Mouse (Mus musculus) lung, postnatal 14 days (tissue): ENCODE measurements around the gene Mok.

ENCODE experiments used
- DNase-seq: peaks from one replicate; pipeline ENCODE4 v3.0.0; 2021

Mok gene

DNA sequence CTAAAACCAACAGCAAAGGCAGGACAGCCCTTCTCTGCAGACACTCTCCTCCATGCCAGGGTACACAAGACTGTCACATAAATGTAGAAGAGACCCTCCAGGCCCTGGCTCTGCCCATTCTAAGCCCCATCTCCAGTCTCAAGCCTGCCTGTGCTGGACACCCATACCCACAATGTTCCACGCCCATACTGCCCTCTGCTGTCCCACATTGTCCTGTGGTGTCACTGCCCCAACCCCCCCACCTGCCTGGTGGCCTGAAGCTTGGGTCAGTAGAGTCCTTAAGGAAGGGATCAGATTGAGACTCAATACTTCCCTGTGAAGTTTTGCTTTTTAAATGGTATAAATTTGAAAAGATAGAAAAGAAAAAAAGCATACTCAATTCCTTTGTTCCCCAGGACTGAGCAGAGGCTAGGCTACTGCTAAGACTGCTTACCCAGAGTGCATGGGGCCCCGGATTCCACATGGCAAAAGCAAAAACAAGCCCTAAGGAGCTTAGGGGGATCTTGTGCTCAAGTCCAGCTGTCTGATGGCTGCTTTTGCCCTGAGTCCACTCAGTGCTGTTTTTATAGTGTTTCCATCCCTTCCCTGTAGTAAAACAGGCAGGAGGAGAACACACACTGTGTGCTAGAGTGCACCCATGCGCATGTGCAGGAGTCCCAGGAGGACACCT is 34.3 kb downstream of the Mok start:
- peak; percentile 37 for DNase-seq

DNA sequence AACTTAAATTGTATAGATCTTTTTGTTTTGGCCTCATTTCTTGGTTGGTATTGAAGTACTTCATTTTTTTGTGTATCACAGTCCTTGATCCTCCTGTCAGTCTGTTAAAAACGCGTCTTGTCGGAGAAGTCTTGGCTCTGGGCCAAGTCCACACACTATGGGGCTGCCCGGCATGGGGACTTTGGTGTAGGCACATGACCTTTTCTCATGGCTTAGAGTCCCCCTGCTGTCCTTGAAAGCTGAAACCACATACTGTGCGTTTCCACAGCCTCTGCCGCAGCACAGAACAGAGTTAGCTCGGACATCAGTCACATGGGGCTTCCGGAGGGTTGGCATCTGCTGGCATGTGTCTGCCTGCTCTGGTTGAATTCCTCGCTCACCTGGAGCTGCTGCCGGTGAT is 36.5 kb downstream of the Mok start:
- DNase-seq, result no peak

DNA sequence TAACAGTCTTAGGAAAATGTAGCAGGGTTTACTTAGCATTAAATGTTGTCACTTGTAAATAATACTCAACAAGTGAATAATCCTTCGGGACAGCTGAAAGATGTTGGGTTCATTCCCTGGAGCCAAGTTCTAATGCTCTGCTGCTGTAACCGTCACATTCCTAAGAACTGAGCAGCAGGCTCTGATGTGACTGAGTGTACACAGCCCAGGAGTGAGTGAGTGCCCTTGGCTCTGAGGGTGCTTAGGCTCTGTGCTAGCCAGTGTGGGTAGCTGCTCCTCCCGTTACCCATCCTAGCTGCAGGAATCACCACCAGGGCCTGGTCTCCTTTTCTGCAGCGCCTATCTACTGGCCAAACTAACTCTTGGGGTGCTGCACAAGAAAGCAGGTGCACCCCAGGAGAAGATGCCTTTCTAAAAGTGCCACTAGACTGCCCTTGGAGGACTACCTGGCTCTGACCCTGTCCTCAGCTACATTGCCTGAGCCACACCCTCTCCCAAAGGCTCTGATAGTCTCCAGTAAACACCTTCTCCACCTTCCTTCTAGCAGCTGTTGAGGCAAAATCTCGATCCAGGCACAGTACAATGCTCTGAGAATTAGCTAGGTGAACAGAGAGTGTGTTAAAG is 38.0 kb downstream of the Mok start:
- DNase-seq, result no peak

DNA sequence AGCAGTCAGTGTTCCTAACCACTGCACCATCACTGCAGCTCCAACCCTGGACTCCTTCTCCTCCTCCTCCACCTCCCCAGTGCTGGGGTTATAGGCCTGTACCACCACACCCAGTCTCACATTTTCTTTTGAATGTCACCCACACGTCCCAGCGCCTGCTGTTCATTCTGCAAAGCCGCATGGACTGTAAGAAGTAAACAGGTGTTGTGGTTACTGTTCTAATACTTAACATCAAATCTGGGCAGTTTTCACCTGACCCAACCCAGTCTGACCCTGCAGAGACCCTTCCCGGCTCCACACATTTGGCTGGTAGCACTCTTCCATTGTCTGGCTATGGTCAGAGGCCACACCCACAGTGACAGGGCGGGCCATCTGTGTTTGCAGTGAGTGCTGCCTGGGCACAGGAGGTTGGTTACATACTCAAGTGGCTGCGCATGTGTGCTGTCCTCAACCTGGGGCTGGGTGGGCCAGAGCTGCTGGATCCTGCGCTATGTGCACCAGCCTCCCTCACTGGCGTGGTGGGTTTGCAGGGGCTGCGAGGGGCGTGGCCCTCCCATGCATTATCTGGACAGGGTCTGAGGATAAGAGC is 38.8 kb downstream of the Mok start:
- DNase-seq, result no peak

DNA sequence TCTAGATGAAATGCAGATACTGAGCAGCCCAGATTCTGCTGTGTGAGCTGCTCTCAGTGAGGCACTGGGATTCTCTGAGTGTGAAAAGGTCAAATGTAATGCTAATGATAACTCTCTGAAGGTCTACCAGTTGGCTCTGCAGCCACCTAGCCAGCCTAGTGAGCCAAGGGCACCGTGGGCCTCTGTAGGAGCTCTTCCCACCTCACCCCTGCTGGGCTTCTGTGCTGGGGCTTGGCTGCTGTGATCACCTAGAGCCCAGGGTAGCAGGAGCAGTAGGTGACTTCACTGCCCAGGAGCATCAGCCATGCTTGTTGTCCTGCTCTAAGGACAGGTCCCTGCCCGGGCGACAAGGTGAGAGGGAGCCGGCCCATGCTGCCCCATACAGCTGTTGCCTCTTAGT is 41.5 kb downstream of the Mok start:
- DNase-seq, result no peak

DNA sequence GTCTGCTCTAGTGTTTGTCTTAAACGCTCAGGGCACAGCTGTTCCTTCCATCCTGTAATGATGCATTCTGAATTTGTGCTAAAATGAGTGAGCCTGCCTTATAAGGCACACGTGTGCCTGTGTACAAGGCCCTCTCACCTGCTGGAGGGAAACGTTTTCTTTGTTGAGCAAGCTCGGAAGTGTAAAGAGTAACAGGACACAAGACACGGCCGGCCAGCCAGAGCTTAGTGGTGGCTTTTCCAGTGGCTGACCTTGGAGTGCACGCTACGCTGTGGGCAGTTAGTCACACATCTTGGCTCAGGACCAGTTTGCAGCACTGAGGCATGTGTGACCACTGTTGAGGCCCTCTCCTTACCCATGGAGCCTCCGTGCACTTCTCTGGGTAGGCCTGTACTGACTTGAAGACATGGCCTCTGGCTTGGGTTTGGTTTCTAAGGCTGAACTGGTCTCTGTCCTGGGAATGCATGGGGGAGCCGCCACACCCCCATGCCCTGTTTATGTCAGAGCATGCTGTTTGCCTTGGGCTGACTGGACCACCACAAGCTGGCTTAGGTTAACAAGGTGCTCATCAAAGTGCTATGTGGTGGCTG is 42.8 kb downstream of the Mok start:
- DNase-seq, result peak; percentile 23

DNA sequence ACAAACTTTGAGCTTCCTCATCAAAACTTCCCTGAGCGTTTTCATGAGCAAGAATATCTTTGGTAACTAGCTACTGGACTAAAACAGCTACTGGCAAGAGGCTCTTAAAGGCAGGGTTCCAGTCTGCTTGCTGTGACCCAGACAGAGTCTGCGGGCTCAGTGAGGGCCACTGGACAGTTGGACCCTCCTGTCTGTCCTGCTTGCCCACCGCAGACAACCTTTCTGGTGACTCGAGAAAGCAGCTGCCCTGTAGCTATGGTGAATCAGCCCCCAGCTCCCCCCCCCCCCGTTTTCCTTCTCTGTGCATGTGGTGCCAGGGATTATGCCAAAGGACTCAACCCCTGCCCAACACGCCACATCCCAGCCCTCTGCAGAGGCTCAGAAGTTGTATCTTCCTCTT is 43.5 kb downstream of the Mok start:
- DNase-seq, result no peak

DNA sequence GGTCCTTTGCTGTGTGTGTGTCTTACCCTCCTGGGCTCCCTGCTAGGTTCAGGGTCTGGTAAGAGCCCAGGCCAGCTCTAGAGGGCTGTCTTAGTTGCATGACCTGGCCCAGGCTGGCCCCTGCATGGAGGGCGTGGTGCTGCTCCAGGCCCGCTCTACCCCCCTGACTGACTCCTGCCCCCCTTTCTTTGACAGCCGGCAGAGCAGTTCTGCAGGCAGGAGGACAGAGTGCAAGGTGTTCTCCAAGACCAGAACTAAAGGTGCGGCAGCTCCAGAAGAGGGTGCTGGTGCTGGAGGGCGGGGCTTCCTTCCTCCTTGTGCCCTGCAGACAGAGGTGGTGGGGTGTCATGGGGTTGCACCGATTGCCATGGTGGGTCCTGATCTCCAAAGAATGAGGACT is 44.0 kb downstream of the Mok start:
- no peak for DNase-seq

DNA sequence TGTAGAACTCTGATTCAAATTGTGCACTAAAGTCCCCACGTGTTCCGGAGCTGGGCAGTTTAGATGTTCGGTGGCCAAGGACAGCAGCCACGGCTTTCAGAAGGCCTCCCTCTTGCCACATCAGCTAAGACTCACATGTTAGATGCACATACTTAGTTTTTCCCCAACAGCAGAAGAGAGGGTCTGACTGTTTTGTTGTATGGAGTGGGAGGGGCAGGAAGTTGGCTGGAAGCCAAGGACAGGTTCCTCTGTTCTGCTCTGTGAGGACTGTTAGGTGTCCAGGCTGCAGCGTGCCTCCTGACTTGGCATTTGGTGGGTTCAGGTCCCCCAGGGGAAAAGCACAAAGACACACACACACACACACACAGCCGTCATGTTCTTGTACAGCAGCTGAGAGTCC is 45.7 kb downstream of the Mok start:
- DNase-seq, result no peak

DNA sequence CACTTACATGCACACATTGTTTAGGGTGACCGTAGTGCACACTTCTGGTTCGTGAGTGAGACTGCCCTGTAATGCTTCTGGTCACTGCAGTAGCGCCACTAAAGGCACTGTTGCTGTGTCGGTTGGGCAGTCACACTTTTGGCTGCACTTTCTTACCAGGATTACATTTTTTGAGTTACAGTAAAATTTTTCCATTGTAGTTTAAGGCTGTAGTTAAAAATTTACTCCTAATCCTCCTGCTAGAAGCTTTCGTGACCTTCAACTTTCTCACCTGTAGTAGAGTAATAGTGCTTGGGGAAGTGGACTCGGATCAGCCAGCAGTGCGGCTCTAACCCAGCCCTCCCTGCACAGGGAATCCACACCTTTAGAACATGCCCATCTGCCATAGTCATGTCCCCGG is 49.7 kb downstream of the Mok start:
- DNase-seq, result no peak

DNA sequence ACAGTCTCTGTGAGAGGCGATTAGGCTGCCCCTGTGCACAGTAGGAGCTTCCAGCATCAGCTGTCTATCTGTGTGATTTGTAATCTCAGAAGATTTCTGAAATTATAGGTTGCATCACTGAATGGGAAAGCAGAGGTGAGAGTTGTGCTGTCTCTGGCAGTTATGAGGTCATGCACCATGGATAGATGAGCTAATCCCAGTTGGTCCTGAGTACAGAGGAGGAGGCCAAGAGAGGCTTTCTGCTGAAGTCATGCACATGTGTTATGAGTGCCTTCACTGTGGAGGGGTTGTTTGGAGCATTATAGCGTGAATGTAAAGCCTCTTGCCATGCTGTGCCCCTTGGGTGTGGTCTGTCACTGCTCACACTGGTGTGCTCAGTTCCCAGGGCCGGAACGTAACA is 50.2 kb downstream of the Mok start:
- DNase-seq, result no peak

DNA sequence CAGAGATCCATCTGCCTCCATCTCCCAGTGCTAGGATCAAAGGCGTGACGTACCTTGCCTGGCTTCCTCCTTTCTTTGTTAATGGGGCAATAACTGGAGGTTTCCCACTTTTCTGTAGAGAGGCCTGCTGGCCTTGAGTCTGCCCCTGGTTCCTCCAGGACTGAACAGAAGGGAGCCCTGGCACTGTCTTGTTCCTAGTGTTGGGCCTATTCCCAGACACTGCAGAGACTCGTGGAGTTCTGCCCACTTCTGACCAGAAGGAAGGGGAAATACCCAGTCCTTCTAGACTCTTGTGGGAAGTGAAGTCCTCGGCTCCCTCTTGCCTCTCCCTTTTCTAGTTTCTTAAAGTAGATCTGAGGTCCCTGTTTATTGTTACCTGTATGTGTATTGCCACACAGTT is 54.5 kb downstream of the Mok start:
- no peak for DNase-seq

DNA sequence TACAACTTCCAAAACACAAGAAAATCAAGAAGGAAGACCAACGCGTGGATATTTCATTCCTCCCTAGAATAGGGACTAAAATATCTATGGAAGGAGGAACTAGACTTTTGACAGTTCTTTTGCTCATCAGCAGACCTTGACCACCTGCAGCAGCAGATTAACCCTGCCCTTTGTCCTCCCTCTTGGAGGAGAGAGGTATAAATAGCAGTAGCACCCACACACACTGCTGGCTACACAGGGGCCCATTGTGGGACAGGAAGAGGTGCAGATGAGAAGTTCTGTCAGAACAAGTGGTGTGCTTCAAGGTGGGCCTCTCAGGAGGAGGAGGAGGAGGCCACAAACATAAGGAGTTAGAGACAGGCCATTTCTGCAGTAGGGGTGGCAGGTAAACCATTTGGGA is 56.5 kb downstream of the Mok start:
- DNase-seq, result no peak

DNA sequence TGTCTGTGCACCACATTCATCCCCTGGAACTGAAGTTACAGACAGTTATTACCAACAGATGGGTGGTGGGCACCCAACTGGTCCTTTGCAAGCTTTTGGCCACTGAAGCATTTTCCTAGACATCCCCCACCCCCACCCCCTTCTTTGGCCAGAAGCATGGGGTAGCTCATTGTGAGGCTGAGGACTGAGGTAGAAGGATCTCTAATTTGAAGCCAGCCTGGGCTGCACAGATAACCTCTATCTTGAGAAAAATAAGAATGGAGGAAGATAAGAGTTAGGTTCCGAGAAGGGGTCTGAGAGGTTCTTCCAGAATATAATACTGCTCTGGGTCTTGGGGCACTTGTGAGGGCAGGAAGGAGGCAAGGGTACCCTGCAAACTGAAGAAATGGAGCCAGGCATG is 58.5 kb downstream of the Mok start:
- DNase-seq, result no peak

DNA sequence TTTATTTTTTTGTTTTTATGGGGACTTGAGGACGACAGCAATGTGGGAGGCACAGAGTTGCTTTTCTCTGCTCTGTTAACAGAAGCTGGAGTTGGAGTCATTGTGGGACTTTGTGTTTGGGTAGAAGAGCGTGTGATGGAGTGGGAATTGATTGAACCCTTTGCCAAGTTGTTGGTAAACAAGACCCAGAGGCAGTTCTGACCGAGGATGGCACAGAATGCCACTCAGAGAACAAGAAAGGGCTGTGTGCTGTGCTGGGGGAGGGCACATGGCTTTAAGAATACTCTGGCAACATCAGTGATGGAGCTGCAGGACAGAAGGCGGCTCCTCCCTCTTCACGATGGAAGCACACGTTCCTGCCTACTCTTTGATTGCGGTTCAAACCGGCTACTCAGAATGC is 59.6 kb downstream of the Mok start:
- DNase-seq, result no peak

DNA sequence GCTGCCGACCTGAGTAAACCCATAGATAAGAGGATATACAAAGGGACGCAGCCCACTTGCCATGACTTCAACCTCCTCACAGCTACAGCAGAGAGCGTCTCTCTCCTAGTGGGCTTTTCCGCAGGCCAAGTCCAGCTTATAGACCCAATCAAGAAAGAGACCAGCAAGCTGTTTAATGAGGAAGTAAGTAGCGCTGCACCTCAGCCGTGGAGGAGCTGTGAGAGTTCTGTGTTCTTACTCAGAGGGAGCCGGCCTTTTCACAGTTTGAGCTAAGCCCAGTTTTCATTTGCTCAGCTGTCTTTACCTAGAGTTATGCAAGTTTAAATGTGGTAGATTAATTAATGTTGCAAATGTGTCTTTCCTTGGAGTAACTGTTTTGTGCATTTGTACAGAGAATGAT is 61.4 kb downstream of the Mok start:
- no peak for DNase-seq

DNA sequence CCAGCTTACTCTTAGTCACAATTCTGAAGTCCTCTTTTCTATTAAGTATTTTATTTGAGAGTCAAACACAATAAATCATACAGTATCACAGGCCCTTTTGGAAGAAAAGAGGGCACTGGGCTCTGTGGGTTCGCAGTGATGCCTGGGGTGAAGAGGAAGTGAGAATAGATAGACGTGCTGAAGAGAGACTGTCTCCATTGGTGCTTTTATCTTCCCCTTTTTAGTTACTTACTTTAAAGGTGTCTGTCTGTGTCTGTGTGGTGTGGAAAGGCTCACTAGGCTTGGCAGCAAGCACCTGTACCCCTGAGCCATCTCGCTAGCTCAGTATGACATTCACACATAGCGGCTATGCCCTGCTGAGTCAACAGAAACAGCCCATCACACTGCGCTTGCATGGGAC is 62.9 kb downstream of the Mok start:
- DNase-seq, result no peak

DNA sequence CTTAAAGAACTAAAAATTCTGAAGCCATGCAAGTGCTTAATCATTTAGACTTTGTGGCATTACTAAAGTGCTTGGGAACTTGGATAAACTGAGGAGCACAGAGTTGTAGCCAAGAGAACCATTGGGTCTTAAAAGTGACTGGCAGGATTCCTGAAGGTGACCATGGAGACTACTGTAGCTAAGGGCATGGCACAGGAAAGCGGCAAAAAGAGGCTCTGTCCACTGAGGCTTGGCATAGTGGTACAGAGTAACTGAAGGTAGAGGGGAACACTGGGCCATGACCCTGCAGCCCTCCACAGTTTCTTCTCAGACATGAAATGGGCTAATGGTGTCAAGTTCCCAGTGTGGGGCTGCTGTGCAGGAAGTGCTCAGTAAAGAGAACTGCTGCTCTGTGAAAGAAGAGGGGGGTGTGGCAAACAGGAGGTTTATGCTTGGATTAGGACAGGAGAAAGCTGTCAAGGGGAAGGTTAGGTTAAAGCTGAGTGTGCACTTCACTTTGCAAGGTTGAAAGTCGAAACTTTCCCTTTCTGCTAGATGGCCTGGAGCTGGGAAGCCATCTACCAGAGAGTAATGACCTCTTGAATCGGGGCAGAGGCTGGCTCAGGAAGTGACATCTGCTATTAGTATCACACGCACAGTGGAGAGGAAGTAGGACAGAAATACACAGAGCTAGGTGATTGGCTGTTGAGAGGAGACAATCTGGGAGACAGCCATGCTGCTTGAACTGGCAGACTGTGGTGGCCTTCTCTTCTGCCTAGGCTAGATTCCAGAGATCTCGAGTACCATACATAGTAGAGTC is 64.9 kb downstream of the Mok start:
- no peak for DNase-seq

DNA sequence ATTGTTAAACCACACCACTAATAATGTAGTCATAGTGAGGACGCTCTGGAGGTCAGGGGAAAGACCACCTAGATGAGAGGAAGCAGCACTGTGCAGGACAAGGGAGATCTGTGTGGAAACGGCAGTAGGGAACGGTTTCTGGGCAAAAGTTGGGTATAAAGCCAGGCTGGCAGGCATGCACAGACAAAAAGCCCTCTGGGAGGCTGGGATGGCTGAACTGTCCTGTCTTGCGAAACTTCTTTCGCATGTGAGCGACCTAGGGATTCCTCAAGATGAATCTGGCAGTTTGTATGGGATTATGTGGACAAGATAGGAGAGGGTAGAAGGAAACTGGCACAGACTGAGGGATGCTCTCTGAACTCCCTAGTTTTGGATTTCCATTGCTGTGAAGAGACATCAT is 68.8 kb downstream of the Mok start:
- no peak for DNase-seq

DNA sequence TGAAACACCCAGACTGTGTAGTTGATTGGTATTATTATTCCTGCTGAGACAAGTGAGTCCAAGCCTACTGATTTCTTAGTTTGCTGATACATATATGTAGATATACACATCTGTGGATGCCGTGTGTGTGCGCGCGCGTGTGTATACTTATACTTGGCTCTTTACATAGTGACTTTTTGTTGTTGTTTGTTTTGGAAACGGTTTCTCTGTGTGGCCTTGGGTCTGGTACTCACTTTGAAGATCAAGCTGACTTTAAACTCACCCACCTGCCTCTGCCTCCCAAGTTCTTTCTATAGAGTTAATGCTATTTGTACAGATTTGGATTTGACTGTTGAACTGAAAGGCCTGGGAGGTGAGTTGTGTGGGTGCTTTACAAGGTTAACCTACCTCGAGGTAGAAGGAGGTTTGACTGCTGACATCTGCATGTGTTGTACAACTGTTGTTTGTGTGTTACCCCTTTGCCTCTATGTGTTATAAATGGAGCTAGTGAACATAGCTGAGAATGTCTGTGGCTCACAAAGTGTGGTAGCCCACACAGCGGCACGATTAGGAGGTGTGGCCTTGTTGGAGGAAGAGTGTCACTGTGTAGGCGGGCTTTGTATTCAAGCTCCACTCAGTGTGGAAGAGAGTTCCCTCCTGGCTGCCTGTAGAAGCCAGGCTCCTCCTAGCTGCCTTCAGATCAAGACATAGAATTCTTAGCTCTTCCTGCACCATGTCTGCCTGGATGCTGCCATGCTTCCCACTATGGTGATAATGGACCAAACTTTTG is 70.1 kb downstream of the Mok start:
- no peak for DNase-seq

DNA sequence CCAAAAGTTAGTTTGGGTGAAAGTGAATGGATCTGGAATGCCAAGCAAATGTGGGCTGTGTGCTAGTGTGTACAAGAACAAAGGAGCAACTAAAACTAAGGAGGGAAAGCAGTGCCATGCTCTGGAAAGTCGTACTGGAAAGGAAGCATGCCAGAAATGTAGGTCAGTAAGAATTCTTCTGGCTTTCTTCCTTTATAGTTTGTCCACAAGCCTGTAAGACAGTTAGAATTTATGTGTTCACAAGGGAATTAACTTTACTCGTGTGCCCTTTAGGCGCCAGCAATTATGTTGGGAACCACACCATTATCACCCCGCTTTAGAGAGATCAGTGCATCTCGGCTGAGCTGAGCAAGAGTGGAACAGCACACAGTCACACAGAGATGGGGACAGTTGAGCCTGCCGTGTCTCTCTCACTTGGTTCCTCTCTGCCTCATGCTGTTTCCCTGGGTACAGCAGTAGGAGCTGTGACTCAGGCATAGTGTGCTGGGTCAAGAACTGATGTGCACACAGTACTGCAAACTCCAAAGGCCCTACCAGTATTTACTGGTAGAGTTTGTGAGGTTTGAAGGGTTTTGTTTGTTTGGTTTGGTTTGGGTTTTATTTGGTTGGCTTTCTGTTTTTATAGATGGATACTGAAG is 71.0 kb downstream of the Mok start:
- DNase-seq, result no peak

DNA sequence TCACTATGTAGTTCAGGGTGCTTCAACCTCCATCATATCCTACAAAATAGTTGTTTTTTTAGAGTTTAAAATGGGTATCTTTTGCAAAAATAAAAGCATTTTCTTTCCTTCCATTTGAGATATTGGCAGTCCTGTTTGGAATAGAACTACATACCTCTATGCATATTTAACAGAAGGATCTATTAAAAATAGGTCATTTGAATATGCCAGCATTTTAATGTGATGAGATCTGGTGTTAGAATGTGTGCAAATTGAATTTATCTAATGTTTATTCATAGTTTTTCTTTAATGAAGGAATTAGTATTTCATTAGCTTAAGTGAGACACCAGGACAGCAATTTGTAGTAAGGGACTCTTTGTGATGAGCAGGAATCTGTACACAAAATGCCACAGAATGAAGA is 72.2 kb downstream of the Mok start:
- DNase-seq, result no peak
